Mouse (Mus musculus) testis, adult 10 weeks (tissue): Measurements from ENCODE around the gene Lypd6b. TPM values are rescaled to one million over a fixed set of nuclear protein-coding genes. Genes with fewer than 3 reads are reported as not detected.

Experiments used
- polyA plus RNA-seq: library from polyadenylated mRNA; stranded (reverse); fragments of 350-450 nt; fragmentation: Illumina TruSeq; extraction: RNeasy Lipid Tissue Mini Kit (QIAGEN cat#74804); gene quantifications from one replicate; pipeline ENCODE4 v1.2.3, GENCODE M21; 2014; ENCODE audit warnings: low read depth, low replicate concordance

Lypd6b gene
- polyA plus RNA-seq: 0.48 TPM

GRCm38 (mm10) chr2:49787376-49788050, at the start of gene Lypd6b:
Gene Lypd6b (plus strand): TSS chr2:49787688.

Other genes starting within 250 kb of the Lypd6b start
- 9.1 TPM for gene Kif5c, start 168.4 kb upstream of the Lypd6b start, polyA plus RNA-seq